Mouse (Mus musculus) cerebellum, adult 11-12 months (tissue): ENCODE results near the gene Eci3.

Experiments used
- DNase-seq: peaks from one replicate; pipeline ENCODE4 v3.0.0; 2022

The Eci3 gene

DNA sequence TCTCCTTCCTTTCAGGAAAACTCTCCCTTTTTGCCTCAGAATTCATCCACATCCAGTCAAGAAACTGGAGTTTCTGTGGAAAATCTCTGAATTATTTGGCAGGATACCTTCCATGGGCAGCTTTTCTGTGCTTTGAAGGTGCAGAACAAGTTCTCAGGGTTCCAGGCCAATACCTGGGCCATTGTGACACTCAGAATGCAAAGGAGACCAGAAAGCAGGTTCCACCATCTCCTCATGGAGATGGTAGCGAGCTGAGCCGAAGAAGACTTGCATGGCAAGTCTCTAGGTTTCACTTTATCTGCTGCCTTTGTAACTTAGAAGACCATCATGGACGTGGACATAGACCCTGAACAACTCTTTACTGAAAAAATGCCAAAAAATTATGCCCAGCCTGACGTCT, 39.4 kb downstream of the Eci3 start, which contains the start of the genes Fam217a and 4933417A18Rik:
Fam217a (minus strand) TSS at position 101 of the 400 bp plus-strand sequence.
4933417A18Rik (plus strand) TSS at position 200 of the 400 bp plus-strand sequence.
- no peak for DNase-seq

- DNase-seq: no peak
These were observed 47.0 kb downstream of the Eci3 start for GRCm38 (mm10) chr13:34916520-34917167.

DNA sequence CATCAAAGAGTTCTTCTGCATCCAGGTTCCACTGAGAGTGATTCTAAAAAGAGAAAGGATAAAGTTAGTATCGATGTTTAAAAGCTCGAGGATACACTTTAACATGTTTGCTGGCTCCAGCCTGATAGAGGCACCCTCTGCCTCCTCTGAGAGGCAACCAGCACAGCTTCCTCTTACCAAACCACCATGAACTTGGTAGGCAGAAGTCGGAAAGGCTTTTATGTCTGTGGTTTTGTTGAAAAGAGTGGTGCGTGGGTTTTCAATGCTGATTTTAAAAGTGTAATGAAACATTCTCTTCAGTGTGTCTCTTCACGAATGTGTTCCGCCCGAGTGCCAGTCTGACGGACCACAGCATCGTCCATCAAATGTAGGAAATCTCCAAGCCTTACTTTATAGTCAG, 49.0 kb downstream of the Eci3 start:
- DNase-seq: no peak
